Mouse (Mus musculus) kidney, postnatal 4 days (tissue): Measurements from ENCODE around the gene Tnfsfm13.

Source experiments
- DNase-seq, 2 experiments: peaks; one replicate each; pipeline ENCODE4 v3.0.0; 2021; ENCODE audit warnings: mixed read lengths in 2 of 2

Gene Tnfsfm13

GRCm38 (mm10) chr11:69653399-69653798, 42.5 kb downstream of the Tnfsfm13 start:
- DNase-seq: no peak

- DNase-seq: no peak
These were observed 50.0 kb downstream of the Tnfsfm13 start for GRCm38 (mm10) chr11:69645860-69646259.

GRCm38 (mm10) chr11:69635471-69635870, 60.4 kb downstream of the Tnfsfm13 start:
- no peak for DNase-seq

GRCm38 (mm10) chr11:69633128-69633866, 62.6 kb downstream of the Tnfsfm13 start:
- DNase-seq: peak in 1 of 2 experiments; percentile 87
